Mouse (Mus musculus) hindbrain, embryonic 11.5 days (tissue): Measurements from ENCODE around the gene Kcnh5. TPM values are rescaled to one million over a fixed set of nuclear protein-coding genes. Genes with fewer than 3 reads are reported as not detected.

Experiments
- ATAC-seq: fragments of 200-750 bp; cut with Nextera tagmentation; 2 replicates; pipeline ENCODE4 v1.8.0; 2017; ENCODE audit warnings: mild to moderate bottlenecking, moderate TSS enrichment, moderate library complexity; ENCODE audit not compliant: low FRiP score
- DNase-seq: peaks from one replicate; pipeline ENCODE4 v3.0.0-alpha.2; 2015; ENCODE audit warnings: low spot score
- H3K27ac ChIP-seq: fragments of 300-500 bp; sonication (generic); 2 replicates; pipeline ENCODE4 v1.5.1; 2014; ENCODE audit warnings: mild to moderate bottlenecking, low read depth, low read length
- H3K27me3 ChIP-seq: fragments of 300-500 bp; sonication (generic); 2 replicates; pipeline ENCODE4 v1.6.1; 2014; ENCODE audit warnings: mild to moderate bottlenecking, low read length, moderate library complexity, mixed read lengths; ENCODE audit not compliant: control insufficient read depth, insufficient read depth
- H3K36me3 ChIP-seq: fragments of 300-500 bp; sonication (generic); 2 replicates; pipeline ENCODE4 v1.6.1; 2014; ENCODE audit warnings: mild to moderate bottlenecking, low read length, moderate library complexity, mixed read lengths; ENCODE audit not compliant: control insufficient read depth, insufficient read depth
- H3K4me1 ChIP-seq: fragments of 300-500 bp; sonication (generic); replicated peaks from 2 replicates; pipeline ENCODE4 v1.6.1; 2014; ENCODE audit warnings: low read length, mixed read lengths; ENCODE audit not compliant: control insufficient read depth, insufficient read depth
- H3K4me2 ChIP-seq: fragments of 300-500 bp; sonication (generic); replicated peaks from 2 replicates; pipeline ENCODE4 v1.6.1; 2014; ENCODE audit warnings: mild to moderate bottlenecking, low read depth, low read length
- H3K4me3 ChIP-seq: fragments of 300-500 bp; sonication (generic); 2 replicates; pipeline ENCODE4 v1.5.1; 2014; ENCODE audit warnings: low read depth, low read length
- H3K9ac ChIP-seq: fragments of 300-500 bp; sonication (generic); 2 replicates; pipeline ENCODE4 v1.6.1; 2014; ENCODE audit warnings: low read depth, low read length
- H3K9me3 ChIP-seq: fragments of 300-500 bp; sonication (generic); 2 replicates; pipeline ENCODE4 v1.6.1; 2016; ENCODE audit warnings: low read length; ENCODE audit not compliant: control insufficient read depth
- WGBS: fragments of 180-500 bp; shearing (Covaris S2); extraction: QIAGEN DNeasy Blood & Tissue Kit; methylation state at CpG from one replicate; pipeline ENCODE4 v1.1.7; 2014; 5-methylcytosine and 5-hydroxymethylcytosine counted together
- polyA plus RNA-seq: library from polyadenylated mRNA; unstranded; fragments of >200 nt; fragmentation: Nextera tagmentation; extraction: Ambion mirVana; gene quantifications from 2 replicates; pipeline ENCODE4 v1.2.1, GENCODE M21; 2014

Kcnh5 gene
- polyA plus RNA-seq, 1 experiment from 2014 or later, result 0.43 TPM

DNA sequence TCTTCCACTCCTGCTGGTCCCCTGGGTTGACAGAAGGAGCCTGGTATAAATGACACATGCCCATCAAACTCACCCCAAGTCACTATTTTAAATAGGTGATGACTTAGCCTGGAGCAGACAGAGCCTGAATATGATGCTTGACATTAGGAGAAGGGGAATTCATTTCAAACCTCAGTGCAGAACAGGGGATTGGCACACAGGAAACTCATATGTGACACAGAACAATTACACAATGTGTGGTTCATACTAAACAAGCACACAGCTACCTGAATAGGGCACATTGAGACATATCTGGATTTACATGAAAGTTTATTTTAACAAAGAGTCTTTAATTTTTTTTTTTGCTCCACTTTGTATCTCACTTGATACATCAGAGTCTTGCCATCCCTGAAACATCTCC, 276.4 kb downstream of the Kcnh5 start:
- ATAC-seq (no peak), DNase-seq (no peak)
- no peak overlapping the region for H3K9ac ChIP-seq
- H3K27me3 ChIP-seq, result no peaks in the 10 kb centered on the region
- H3K4me3 ChIP-seq, result no peak overlapping the region
- H3K36me3 ChIP-seq, result no peaks in the 10 kb centered on the region
- no peak overlapping the region for H3K27ac ChIP-seq
- H3K4me2 ChIP-seq, result no peak overlapping the region
- H3K4me1 ChIP-seq, result no peaks in the 10 kb centered on the region
- no peaks in the 10 kb centered on the region for H3K9me3 ChIP-seq

DNA sequence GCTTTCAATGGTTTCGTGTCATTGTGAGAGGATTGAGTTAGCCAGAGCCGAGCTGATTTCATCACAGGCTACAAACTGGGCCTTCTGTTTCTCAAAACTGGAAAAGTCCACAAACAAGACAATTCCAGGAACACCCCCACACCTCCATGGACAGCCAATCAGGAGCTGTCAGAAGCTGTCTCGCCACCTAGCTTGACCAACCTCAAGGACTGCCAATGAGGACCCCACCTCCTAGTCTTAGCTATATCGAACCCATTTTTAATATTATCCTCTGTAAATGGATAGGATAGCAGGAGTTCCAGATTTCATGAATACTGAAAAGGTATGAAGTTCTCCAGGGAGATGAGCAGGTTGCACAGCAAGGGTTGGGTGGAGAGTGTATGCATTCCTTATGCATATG, 278.1 kb downstream of the Kcnh5 start:
- no peak overlapping the region for H3K4me2 ChIP-seq
- DNase-seq, result no peak
- H3K27ac ChIP-seq, result no peak overlapping the region
- H3K36me3 ChIP-seq, result no peaks in the 10 kb centered on the region
- no peak for ATAC-seq
- no peaks in the 10 kb centered on the region for H3K9me3 ChIP-seq
- 91% methylated on average over 4 of the region's 4 CpGs for WGBS
- no peak overlapping the region for H3K4me3 ChIP-seq
- no peak overlapping the region for H3K9ac ChIP-seq
- no peaks in the 10 kb centered on the region for H3K4me1 ChIP-seq
- H3K27me3 ChIP-seq, result no peaks in the 10 kb centered on the region

- no peak overlapping the region for H3K27ac ChIP-seq
- H3K4me3 ChIP-seq, result no peak overlapping the region
- H3K9me3 ChIP-seq, result no peaks in the 10 kb centered on the region
- no peak overlapping the region for H3K4me2 ChIP-seq
- WGBS, result 96% methylated on average over 9 of the region's 9 CpGs
- H3K9ac ChIP-seq, result no peak overlapping the region
- no peak for DNase-seq
- no peaks in the 10 kb centered on the region for H3K27me3 ChIP-seq
- no peaks in the 10 kb centered on the region for H3K36me3 ChIP-seq
- no peak for ATAC-seq
- H3K4me1 ChIP-seq, result no peaks in the 10 kb centered on the region
These were observed 278.9 kb downstream of the Kcnh5 start for GRCm38 (mm10) chr12:74898211-74898610.

DNA sequence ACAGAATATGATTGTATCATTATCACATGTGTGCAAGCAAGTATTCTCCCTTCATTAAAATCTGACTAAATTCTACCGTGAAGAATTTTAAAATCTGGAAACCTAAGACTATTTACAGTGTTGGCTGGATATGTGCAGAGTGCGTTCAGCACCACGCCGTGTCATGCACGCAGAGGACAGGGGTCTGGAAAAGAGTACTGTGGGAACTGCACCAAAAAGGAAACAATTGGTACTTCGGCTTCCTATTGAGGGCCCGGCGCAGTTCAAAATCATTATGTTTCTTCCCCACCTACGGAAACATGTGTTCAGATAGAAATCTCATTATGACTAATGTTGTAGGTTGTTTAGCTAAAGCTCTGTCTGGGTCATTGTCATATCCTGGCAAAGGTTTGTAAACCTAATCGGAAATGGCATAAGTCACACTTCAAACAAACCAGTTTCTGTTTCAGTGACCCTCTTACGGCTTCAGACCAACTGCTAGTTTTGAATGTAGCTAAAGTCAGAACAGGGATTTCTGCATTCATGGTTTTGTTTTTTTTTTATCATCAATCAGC, 282.2 kb downstream of the Kcnh5 start:
- Histone ChIP-seq H3K27me3 (no peaks in the 10 kb centered on the region), H3K36me3 (no peaks in the 10 kb centered on the region), H3K4me3 (no peak overlapping the region), H3K9ac (no peak overlapping the region), H3K9me3 (no peaks in the 10 kb centered on the region), H3K27ac (no peak overlapping the region), H3K4me2 (no peak overlapping the region), H3K4me1 (no peaks in the 10 kb centered on the region)
- DNase-seq, result no peak
- ATAC-seq, result no peak
- WGBS, result 90% methylated on average over 11 of the region's 11 CpGs

DNA sequence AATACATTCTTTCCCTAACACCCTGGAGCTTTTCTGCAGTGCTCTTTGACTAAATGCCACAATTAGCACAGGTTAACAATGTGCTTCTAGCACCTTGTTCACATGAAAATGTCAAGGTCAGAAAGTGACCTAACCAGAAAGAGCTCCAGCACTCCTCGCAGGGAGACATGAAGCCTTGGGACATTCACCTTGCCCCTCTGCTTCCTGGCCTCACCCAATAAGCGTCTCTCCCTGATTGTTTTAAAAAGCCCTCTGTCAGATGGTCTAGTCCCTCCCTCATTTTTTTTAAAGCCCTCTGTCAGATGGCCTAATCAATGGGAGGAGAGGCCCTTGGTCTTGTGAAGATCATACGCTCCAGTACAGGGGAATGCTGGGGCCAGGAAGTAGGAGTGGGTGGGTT, 287.7 kb downstream of the Kcnh5 start:
- DNase-seq (no peak), ATAC-seq (no peak)
- H3K9me3 ChIP-seq, result no peaks in the 10 kb centered on the region
- no peak overlapping the region for H3K9ac ChIP-seq
- no peak overlapping the region for H3K27ac ChIP-seq
- no peaks in the 10 kb centered on the region for H3K4me1 ChIP-seq
- no peak overlapping the region for H3K4me3 ChIP-seq
- H3K27me3 ChIP-seq, result no peaks in the 10 kb centered on the region
- no peak overlapping the region for H3K4me2 ChIP-seq
- H3K36me3 ChIP-seq, result no peaks in the 10 kb centered on the region
- 65% methylated on average over 3 of the region's 3 CpGs for WGBS

DNA sequence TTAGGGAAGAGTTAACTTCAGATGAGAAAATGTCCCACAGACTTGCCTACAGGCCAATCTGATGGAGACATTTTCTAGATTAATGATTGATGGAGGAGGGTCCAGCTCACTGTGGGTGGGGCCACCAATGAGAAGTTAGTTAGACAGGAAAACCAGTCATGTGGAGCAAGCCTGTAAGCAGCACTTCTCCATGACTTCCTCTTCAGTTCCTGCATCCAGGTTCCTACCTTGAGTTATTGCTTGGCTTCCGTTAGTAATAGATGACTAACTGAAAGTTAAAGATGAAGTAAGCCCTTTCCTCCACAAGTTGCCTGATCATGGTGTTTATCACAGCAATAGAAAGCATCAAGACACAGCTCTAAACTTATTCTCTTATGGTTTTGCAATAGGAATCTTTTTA, 290.1 kb downstream of the Kcnh5 start:
- no peaks in the 10 kb centered on the region for H3K27me3 ChIP-seq
- H3K9ac ChIP-seq, result no peak overlapping the region
- no peak for ATAC-seq
- no peaks in the 10 kb centered on the region for H3K9me3 ChIP-seq
- WGBS, result 89% methylated on average over 1 of the region's 1 CpGs
- H3K36me3 ChIP-seq, result no peaks in the 10 kb centered on the region
- H3K4me2 ChIP-seq, result no peak overlapping the region
- no peak overlapping the region for H3K4me3 ChIP-seq
- H3K27ac ChIP-seq, result no peak overlapping the region
- no peaks in the 10 kb centered on the region for H3K4me1 ChIP-seq
- DNase-seq, result no peak

GRCm38 (mm10) chr12:74881344-74881743, 295.8 kb downstream of the Kcnh5 start:
- H3K9me3 ChIP-seq, result no peaks in the 10 kb centered on the region
- no peak overlapping the region for H3K4me3 ChIP-seq
- ATAC-seq, result no peak
- no peak overlapping the region for H3K4me2 ChIP-seq
- no peaks in the 10 kb centered on the region for H3K36me3 ChIP-seq
- no peak overlapping the region for H3K9ac ChIP-seq
- H3K27me3 ChIP-seq, result no peaks in the 10 kb centered on the region
- no peak overlapping the region for H3K27ac ChIP-seq
- no peak for DNase-seq
- 85% methylated on average over 6 of the region's 6 CpGs for WGBS
- no peaks in the 10 kb centered on the region for H3K4me1 ChIP-seq

GRCm38 (mm10) chr12:74855666-74856065, 321.5 kb downstream of the Kcnh5 start:
- Histone ChIP-seq H3K36me3 (no peaks in the 10 kb centered on the region), H3K4me2 (no peak overlapping the region), H3K27ac (no peak overlapping the region), H3K9ac (no peak overlapping the region), H3K4me1 (no peaks in the 10 kb centered on the region), H3K9me3 (no peaks in the 10 kb centered on the region), H3K27me3 (no peaks in the 10 kb centered on the region), H3K4me3 (no peak overlapping the region)
- no peak for ATAC-seq
- WGBS, result 77% methylated on average over 2 of the region's 2 CpGs
- no peak for DNase-seq

- H3K27me3 ChIP-seq, result no peaks in the 10 kb centered on the region
- H3K4me2 ChIP-seq, result no peak overlapping the region
- H3K9me3 ChIP-seq, result no peaks in the 10 kb centered on the region
- no peaks in the 10 kb centered on the region for H3K36me3 ChIP-seq
- ATAC-seq (no peak), DNase-seq (no peak)
- no peak overlapping the region for H3K9ac ChIP-seq
- H3K4me1 ChIP-seq, result no peaks in the 10 kb centered on the region
- H3K27ac ChIP-seq, result no peak overlapping the region
- no peak overlapping the region for H3K4me3 ChIP-seq
- 69% methylated on average over 1 of the region's 1 CpGs for WGBS
These were observed 322.9 kb downstream of the Kcnh5 start for GRCm38 (mm10) chr12:74854263-74854662.
